Mouse (Mus musculus): ENCODE data around the gene Shisa6. TPM values are rescaled to one million over a fixed set of nuclear protein-coding genes. Genes with fewer than 3 reads are reported as not detected.

Gene Shisa6
- polyA plus RNA-seq, 1 experiment: 0.63 TPM

DNA sequence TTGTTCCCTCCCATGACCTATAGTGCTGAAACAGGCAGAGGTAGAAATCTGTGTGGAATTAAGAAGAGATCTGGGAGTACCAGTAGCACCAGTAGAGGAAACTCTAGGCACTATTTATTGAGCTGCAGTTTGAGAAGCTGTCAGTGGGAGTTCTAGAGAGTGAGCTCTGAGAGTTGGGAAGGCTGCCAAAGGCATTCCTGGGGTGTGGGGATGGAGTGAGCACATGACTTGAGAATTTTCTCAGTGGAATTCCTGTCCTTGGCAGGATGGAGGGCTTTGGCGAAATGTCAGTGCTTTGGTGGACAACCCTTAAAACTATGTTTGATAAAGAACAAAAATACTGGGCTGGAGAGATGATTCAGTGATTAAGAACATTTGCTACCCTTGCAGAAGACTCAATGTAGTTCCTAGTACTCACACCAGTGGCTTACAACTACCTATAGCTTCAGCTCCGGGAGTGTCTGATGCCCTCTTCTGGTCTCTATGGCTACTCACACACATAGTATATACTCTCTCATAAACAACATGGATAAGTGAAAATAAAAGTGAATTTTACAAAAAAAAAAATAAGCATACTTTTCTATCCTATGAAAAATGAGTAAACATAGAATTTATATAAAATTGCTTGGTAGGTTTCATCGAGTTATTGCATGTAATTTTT, 337.0 kb downstream of the Shisa6 start:
- no peaks in the 10 kb centered on the region for H3K27me3 ChIP-seq (ENCODE audit: control insufficient read depth, insufficient read depth, low read length)
- H3K27ac ChIP-seq (ENCODE audit: insufficient read depth, low read length): no peak overlapping the region
- 78% methylated on average over 3 of the region's 3 CpGs for WGBS
- DNase-seq (ENCODE audit: low read depth in 1 of 2, low spot score in 2 of 2): no peak
- no peaks in the 10 kb centered on the region for H3K36me3 ChIP-seq (ENCODE audit: control insufficient read depth, insufficient read depth, low read length)
- no peak overlapping the region for H3K4me3 ChIP-seq (ENCODE audit: extremely low read depth, insufficient read depth, insufficient read length)
- TF ChIP-seq POLR2A (IDR thresholded peaks at IDR 0.05; ENCODE audit: low read depth, low read length) (no peak), CTCF (IDR thresholded peaks at IDR 0.05; ENCODE audit: extremely low read depth, insufficient read depth, insufficient read length, insufficient replicate concordance) (no peak)
- no peaks in the 10 kb centered on the region for H3K4me1 ChIP-seq (ENCODE audit: control insufficient read depth, insufficient read depth, insufficient read length)

DNA sequence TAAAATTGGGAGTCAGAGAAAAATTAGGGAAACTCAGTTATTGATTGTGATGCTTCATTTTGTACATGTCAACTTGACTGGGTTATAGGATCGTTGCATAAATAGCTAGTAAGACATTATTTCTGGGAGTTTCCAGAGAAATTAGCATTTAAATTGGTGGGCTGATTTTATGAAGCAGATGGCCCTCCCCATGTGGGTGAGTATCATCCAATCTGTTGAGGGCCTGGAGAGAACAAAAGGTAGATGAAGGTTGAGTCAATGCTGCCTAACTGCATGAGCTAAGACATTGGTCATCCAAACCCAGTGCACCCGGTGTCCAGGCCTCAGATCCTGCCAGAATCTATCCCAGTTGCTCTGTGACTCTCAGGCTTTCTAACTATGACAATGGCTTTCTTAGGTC, 337.6 kb downstream of the Shisa6 start:
- H3K4me3 ChIP-seq (ENCODE audit: extremely low read depth, insufficient read depth, insufficient read length): no peak overlapping the region
- H3K27ac ChIP-seq (ENCODE audit: insufficient read depth, low read length): no peak overlapping the region
- no peaks in the 10 kb centered on the region for H3K4me1 ChIP-seq (ENCODE audit: control insufficient read depth, insufficient read depth, insufficient read length)
- no peaks in the 10 kb centered on the region for H3K36me3 ChIP-seq (ENCODE audit: control insufficient read depth, insufficient read depth, low read length)
- no peak for DNase-seq (ENCODE audit: low read depth in 1 of 2, low spot score in 2 of 2)
- TF ChIP-seq POLR2A (IDR thresholded peaks at IDR 0.05; ENCODE audit: low read depth, low read length): no peak
- TF ChIP-seq CTCF (IDR thresholded peaks at IDR 0.05; ENCODE audit: extremely low read depth, insufficient read depth, insufficient read length, insufficient replicate concordance): no peak
- WGBS: 76% methylated on average over 2 of the region's 2 CpGs
- H3K27me3 ChIP-seq (ENCODE audit: control insufficient read depth, insufficient read depth, low read length): no peaks in the 10 kb centered on the region

DNA sequence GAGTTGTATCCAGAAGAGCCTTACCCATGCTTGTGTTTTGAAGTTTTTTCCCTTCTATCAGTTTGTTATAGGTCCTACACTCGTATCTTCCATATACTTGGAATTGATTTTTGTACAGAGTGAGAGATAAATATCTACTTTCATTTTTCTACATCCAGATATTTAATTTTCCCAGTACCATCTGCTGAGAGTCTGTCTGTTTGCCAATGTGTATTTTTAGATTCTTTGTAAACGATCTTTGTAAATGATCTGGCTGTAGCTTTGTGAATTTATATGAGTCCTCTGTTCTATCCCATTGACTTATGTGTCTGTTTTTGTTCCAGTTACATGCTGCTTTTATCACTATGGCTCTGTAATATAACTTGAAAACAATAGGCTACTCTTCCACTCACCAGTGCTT, 348.0 kb downstream of the Shisa6 start:
- 75% methylated on average over 2 of the region's 2 CpGs for WGBS

DNA sequence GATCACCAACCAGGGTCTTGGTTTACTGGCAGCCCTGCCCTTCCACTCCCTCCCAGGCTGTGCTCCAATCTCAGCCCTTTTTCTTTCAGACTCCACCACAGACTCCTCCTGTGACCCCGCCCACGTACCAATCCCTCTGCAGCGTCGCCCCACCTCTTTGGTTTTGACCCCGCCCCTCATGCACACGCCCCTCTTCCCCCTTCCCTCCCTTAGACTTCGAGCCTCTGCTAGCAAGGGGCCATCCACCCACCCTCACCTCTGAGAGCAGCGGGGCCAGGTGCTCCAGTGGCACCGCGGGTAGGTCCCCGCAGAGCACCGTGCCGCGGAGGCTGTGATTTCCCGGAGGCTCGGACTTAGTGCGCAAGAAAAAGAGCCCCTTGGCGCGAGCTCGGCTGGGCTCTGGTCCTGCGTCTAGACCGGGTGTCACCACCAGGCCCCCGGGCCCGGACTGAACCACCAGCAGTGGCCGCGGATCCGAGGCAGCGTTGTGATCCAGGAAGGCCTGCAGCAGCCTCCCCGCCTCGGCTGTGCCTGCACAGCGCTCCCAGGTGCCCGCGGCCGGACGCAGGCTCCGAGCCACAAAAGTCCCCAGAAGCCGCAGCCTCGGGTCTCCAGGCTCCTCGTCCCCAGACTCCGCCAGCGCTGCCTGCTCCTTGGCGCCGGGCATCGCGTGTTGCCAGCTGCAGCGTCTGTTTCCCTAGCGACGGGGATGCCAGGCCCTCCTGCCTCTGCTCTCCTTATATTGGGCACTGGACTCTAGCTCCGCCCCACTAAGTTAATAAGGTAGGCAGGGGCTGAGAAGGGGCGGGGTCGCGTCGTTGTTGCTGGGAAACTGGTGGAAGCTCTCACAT, 357.7 kb downstream of the Shisa6 start, which contains the start of gene Dnah9:
Gene Dnah9 (minus strand): TSS at position 751 of the 851 bp plus-strand sequence.
- WGBS: 5% methylated on average over 53 of the region's 53 CpGs
- no peak within 1 kb of the TSS for H3K27ac ChIP-seq (ENCODE audit: insufficient read depth, low read length)

More for the DNA sequence above, 348.0 kb downstream of the Shisa6 start:
- no peak for DNase-seq (ENCODE audit: low read depth in 1 of 2, low spot score in 2 of 2)
- no peaks in the 10 kb centered on the region for H3K27me3 ChIP-seq (ENCODE audit: control insufficient read depth, insufficient read depth, low read length)
- no peaks in the 10 kb centered on the region for H3K36me3 ChIP-seq (ENCODE audit: control insufficient read depth, insufficient read depth, low read length)
- no peak overlapping the region for H3K4me3 ChIP-seq (ENCODE audit: extremely low read depth, insufficient read depth, insufficient read length)
- no peaks in the 10 kb centered on the region for H3K4me1 ChIP-seq (ENCODE audit: control insufficient read depth, insufficient read depth, insufficient read length)
- TF ChIP-seq POLR2A (IDR thresholded peaks at IDR 0.05; ENCODE audit: low read depth, low read length) (no peak), CTCF (IDR thresholded peaks at IDR 0.05; ENCODE audit: extremely low read depth, insufficient read depth, insufficient read length, insufficient replicate concordance) (no peak)
- no peak overlapping the region for H3K27ac ChIP-seq (ENCODE audit: insufficient read depth, low read length)

DNA sequence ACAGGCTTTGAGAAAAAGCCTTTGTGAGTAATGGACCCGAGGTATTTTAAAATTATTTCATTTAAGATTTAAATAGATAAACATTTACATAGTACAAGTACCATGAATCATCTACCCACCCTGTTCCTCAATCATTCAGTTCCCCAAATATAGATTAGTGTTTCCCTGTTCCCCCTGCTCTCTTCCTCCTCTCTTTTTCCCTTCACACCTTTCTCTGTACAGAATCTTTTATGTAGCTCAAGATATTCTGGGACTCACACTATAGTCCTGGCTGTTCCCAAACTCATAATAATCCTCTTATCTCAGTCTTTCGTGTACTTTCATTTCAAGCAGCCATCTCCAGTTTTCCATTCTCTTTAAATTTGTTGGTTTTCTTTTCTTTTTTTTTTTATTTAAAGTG, 361.7 kb downstream of the Shisa6 start:
- DNase-seq (ENCODE audit: low read depth in 1 of 2, low spot score in 2 of 2): no peak
- H3K27ac ChIP-seq (ENCODE audit: insufficient read depth, low read length): no peak overlapping the region
- WGBS: 84% methylated on average over 2 of the region's 2 CpGs
- TF ChIP-seq CTCF (IDR thresholded peaks at IDR 0.05; ENCODE audit: extremely low read depth, insufficient read depth, insufficient read length, insufficient replicate concordance) (no peak), POLR2A (IDR thresholded peaks at IDR 0.05; ENCODE audit: low read depth, low read length) (no peak)
- no peak overlapping the region for H3K4me3 ChIP-seq (ENCODE audit: extremely low read depth, insufficient read depth, insufficient read length)
- H3K27me3 ChIP-seq (ENCODE audit: control insufficient read depth, insufficient read depth, low read length): no peaks in the 10 kb centered on the region
- no peaks in the 10 kb centered on the region for H3K36me3 ChIP-seq (ENCODE audit: control insufficient read depth, insufficient read depth, low read length)
- H3K4me1 ChIP-seq (ENCODE audit: control insufficient read depth, insufficient read depth, insufficient read length): no peaks in the 10 kb centered on the region

More for the DNA sequence above, 357.7 kb downstream of the Shisa6 start, which contains the start of gene Dnah9:
- no peaks in the 10 kb centered on the region for H3K27me3 ChIP-seq (ENCODE audit: control insufficient read depth, insufficient read depth, low read length)
- H3K4me1 ChIP-seq (ENCODE audit: control insufficient read depth, insufficient read depth, insufficient read length): no peaks in the 10 kb centered on the region
- peak in 1 of 2 experiments; percentile 2 for DNase-seq (ENCODE audit: low read depth in 1 of 2, low spot score in 2 of 2)
- TF ChIP-seq POLR2A (IDR thresholded peaks at IDR 0.05; ENCODE audit: low read depth, low read length) (no peak), CTCF (IDR thresholded peaks at IDR 0.05; ENCODE audit: extremely low read depth, insufficient read depth, insufficient read length, insufficient replicate concordance) (no peak)
- H3K4me3 ChIP-seq (ENCODE audit: extremely low read depth, insufficient read depth, insufficient read length): no peak within 1 kb of the TSS
- no peaks in the 10 kb centered on the region for H3K36me3 ChIP-seq (ENCODE audit: control insufficient read depth, insufficient read depth, low read length)

Data from spleen, adult 2 months (tissue).